Mouse (Mus musculus) liver, embryonic 12.5 days (tissue): ENCODE results near the gene Zkscan14. TPM values are rescaled to one million over a fixed set of nuclear protein-coding genes. Genes with fewer than 3 reads are reported as not detected.

Experiments used
- ATAC-seq: fragments of 200-750 bp; cut with Nextera tagmentation; 2 replicates; pipeline ENCODE4 v1.8.0; 2017; ENCODE audit warnings: moderate number of reproducible peaks, mild to moderate bottlenecking, moderate library complexity
- H3K27ac ChIP-seq: fragments of 300-500 bp; sonication (generic); 2 replicates; pipeline ENCODE4 v1.5.1; 2016; ENCODE audit warnings: mild to moderate bottlenecking
- H3K27me3 ChIP-seq: fragments of 300-500 bp; sonication (generic); replicated peaks from 2 replicates; pipeline ENCODE4 v1.6.1; 2016; ENCODE audit warnings: mild to moderate bottlenecking, moderate library complexity
- H3K36me3 ChIP-seq: fragments of 300-500 bp; sonication (generic); 2 replicates; pipeline ENCODE4 v1.6.1; 2016; ENCODE audit warnings: mild to moderate bottlenecking, moderate library complexity
- H3K4me1 ChIP-seq: fragments of 300-500 bp; sonication (generic); 2 replicates; pipeline ENCODE4 v1.6.1; 2016
- H3K4me2 ChIP-seq: fragments of 300-500 bp; sonication (generic); 2 replicates; pipeline ENCODE4 v1.6.1; 2016; ENCODE audit warnings: mild to moderate bottlenecking, moderate library complexity
- H3K4me3 ChIP-seq: fragments of 300-500 bp; sonication (generic); 2 replicates; pipeline ENCODE4 v1.5.1; 2016; ENCODE audit warnings: mild to moderate bottlenecking, moderate library complexity
- H3K9ac ChIP-seq: fragments of 300-500 bp; sonication (generic); 2 replicates; pipeline ENCODE4 v1.6.1; 2016; ENCODE audit warnings: mild to moderate bottlenecking, moderate library complexity
- H3K9me3 ChIP-seq: fragments of 300-500 bp; sonication (generic); replicated peaks from 2 replicates; pipeline ENCODE4 v1.6.1; 2016; ENCODE audit warnings: mild to moderate bottlenecking, moderate library complexity
- WGBS: fragments of 180-500 bp; shearing (Covaris S2); methylation state at CpG from one replicate; pipeline ENCODE4 v1.1.7; 2016; ENCODE audit not compliant: insufficient replicate concordance; 5-methylcytosine and 5-hydroxymethylcytosine counted together
- polyA plus RNA-seq: library from polyadenylated mRNA; unstranded; fragments of >200 nt; fragmentation: Nextera tagmentation; extraction: Ambion mirVana; gene quantifications from 2 replicates; pipeline ENCODE4 v1.2.1, GENCODE M21; 2016

Gene Zkscan14
- polyA plus RNA-seq, 1 experiment from 2014 or later: 5.8 TPM

- 88% methylated on average over 14 of the region's 14 CpGs for WGBS
- H3K4me1 ChIP-seq: peaks cover 24% of the 10 kb centered on the region
- H3K27me3 ChIP-seq: no peaks in the 10 kb centered on the region
- H3K4me2 ChIP-seq: no peak overlapping the region
- ATAC-seq: no peak
- H3K4me3 ChIP-seq: no peak overlapping the region
- H3K36me3 ChIP-seq: peaks cover 88% of the 10 kb centered on the region
- no peak overlapping the region for H3K27ac ChIP-seq
- no peaks in the 10 kb centered on the region for H3K9me3 ChIP-seq
- H3K9ac ChIP-seq: no peak overlapping the region
These were observed 40.3 kb downstream of the Zkscan14 start for GRCm38 (mm10) chr5:145161361-145161760.

DNA sequence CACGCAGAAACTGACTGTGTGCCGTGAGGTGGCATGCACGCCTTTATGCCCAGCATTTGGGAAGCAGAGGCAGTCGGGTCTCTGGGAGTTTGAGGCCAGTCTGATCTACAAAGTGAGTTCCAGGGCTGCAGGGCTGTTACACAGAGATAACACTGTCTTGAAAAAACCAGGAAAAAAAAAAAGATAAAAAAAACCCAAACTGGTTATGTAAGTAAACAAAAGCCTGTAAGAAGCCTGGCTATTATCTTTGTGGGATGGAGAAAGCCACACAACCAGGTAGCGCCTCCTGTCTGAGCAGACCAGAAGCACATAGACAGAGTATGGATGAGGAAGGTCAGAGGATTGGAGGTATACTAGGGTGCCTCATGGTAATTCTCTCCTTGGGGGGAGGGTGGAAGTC, 49.0 kb downstream of the Zkscan14 start:
- H3K9me3 ChIP-seq: no peaks in the 10 kb centered on the region
- ATAC-seq: peak; percentile 70
- peak overlapping the region; percentile 12; the same call in 1 of the 2 replicates for H3K4me2 ChIP-seq
- 47% methylated on average over 5 of the region's 5 CpGs for whole genome bisulfite sequencing
- H3K9ac ChIP-seq: no peak overlapping the region
- H3K4me1 ChIP-seq: peaks cover 54% of the 10 kb centered on the region
- H3K36me3 ChIP-seq: peaks cover 96% of the 10 kb centered on the region
- peak overlapping the region; percentile 77 for H3K27ac ChIP-seq
- H3K27me3 ChIP-seq: no peaks in the 10 kb centered on the region
- H3K4me3 ChIP-seq: no peak overlapping the region

GRCm38 (mm10) chr5:145149294-145149693, 52.4 kb downstream of the Zkscan14 start:
- WGBS: 38% methylated on average over 6 of the region's 6 CpGs
- peak overlapping the region; percentile 17 for H3K4me2 ChIP-seq
- H3K27ac ChIP-seq: peak overlapping the region; percentile 75
- peaks cover 54% of the 10 kb centered on the region for H3K4me1 ChIP-seq
- peaks cover 99% of the 10 kb centered on the region for H3K36me3 ChIP-seq
- peak; percentile 68 for ATAC-seq
- H3K27me3 ChIP-seq: no peaks in the 10 kb centered on the region
- no peak overlapping the region for H3K9ac ChIP-seq
- H3K4me3 ChIP-seq: no peak overlapping the region
- no peaks in the 10 kb centered on the region for H3K9me3 ChIP-seq

- Histone ChIP-seq H3K9ac (no peak overlapping the region), H3K27ac (0 out of 2 replicates have a peak overlapping the region, but pooled peaks have one; percentile 75)
These were observed 53.9 kb downstream of the Zkscan14 start for GRCm38 (mm10) chr5:145147748-145148147.

More at GRCm38 (mm10) chr5:145147748-145148147, 53.9 kb downstream of the Zkscan14 start:
- peaks cover 42% of the 10 kb centered on the region for H3K4me1 ChIP-seq
- no peak overlapping the region for H3K4me3 ChIP-seq
- no peaks in the 10 kb centered on the region for H3K9me3 ChIP-seq
- peaks cover 99% of the 10 kb centered on the region for H3K36me3 ChIP-seq
- no peaks in the 10 kb centered on the region for H3K27me3 ChIP-seq
- WGBS: 80% methylated on average over 5 of the region's 5 CpGs
- ATAC-seq: no peak
- H3K4me2 ChIP-seq: no peak overlapping the region

Other genes with a start within 250 kb of the Zkscan14 start
- gene Smurf1, start 236.0 kb downstream of the Zkscan14 start, polyA plus RNA-seq: 4.2 and 4.7 TPM in 2 replicates
- gene Gm4871, start 169.1 kb downstream of the Zkscan14 start, polyA plus RNA-seq: not detected in 2 replicates
- gene 1700018F24Rik, start 158.9 kb downstream of the Zkscan14 start, polyA plus RNA-seq: not detected in 2 replicates
- gene Arpc1a, start 118.0 kb downstream of the Zkscan14 start, polyA plus RNA-seq: 74.5 and 75.5 TPM in 2 replicates
- gene Kpna7, start 117.8 kb downstream of the Zkscan14 start, polyA plus RNA-seq: 0.05 TPM in 2 replicates
- 175 and 180 TPM in 2 replicates for gene Arpc1b, start 87.7 kb downstream of the Zkscan14 start, polyA plus RNA-seq
- 78.0 and 80.6 TPM in 2 replicates for gene Pdap1, start 61.6 kb downstream of the Zkscan14 start, polyA plus RNA-seq
- gene Bud31, start 61.5 kb downstream of the Zkscan14 start, polyA plus RNA-seq: 171 TPM in 2 replicates
- 12.2 and 12.6 TPM in 2 replicates for gene Ptcd1, start 34.8 kb downstream of the Zkscan14 start, polyA plus RNA-seq
- gene Cpsf4, start 34.7 kb downstream of the Zkscan14 start, polyA plus RNA-seq: 39.0 and 39.1 TPM in 2 replicates
- 460 and 491 TPM in 2 replicates for gene Atp5j2, start 9.8 kb downstream of the Zkscan14 start, polyA plus RNA-seq
- 5.3 and 5.9 TPM in 2 replicates for gene Zkscan5, start 2.7 kb upstream of the Zkscan14 start, polyA plus RNA-seq
- gene Zfp655, start 29.8 kb upstream of the Zkscan14 start, polyA plus RNA-seq: 24.7 and 25.3 TPM in 2 replicates
- 0.32 and 0.39 TPM in 2 replicates for gene Zscan25, start 78.6 kb upstream of the Zkscan14 start, polyA plus RNA-seq
- gene Cyp3a57, start 143.4 kb upstream of the Zkscan14 start, polyA plus RNA-seq: not detected in 2 replicates